Mouse (Mus musculus): ENCODE measurements at regions not wholly inside any gene's neighbourhood (a gene's known extent, or its start where the extent isn't known, plus 50 kb on each side); places are given as distances from the start of the nearest gene placed in this dataset.

DNA sequence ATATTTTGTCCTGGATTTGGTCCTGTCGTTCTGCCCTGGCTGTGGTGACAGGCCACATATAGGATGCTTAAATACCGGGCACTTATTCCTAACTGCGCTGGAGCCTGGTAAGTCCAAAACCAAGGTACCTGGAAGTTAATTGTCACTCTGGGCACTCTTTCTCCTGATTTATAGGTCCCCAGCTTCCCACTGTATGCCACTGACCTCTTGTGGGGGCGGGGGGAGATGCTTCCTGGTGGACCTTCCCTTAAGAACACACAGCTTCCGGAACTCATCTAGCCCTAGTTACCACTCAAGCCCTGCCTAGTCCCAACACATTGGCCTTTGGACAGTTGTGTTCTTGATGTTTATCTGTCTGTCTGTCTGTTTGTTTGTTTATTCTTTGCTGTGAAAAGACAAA, 165.3 kb upstream of the Ppp2r2d start:
- Histone ChIP-seq H3K27ac (no peak overlapping the region), H3K36me3 (no peaks in the 10 kb centered on the region), H3K4me3 (no peak overlapping the region), H3K4me2 (replicated peaks) (no peak overlapping the region), H3K9me3 (no peaks in the 10 kb centered on the region), H3K27me3 (replicated peaks) (no peaks in the 10 kb centered on the region), H3K4me1 (no peaks in the 10 kb centered on the region), H3K9ac (no peak overlapping the region)
- no peak for ATAC-seq (ENCODE audit: low FRiP score, low read depth)
- whole genome bisulfite sequencing, result 90% methylated on average over 5 of the region's 5 CpGs

DNA sequence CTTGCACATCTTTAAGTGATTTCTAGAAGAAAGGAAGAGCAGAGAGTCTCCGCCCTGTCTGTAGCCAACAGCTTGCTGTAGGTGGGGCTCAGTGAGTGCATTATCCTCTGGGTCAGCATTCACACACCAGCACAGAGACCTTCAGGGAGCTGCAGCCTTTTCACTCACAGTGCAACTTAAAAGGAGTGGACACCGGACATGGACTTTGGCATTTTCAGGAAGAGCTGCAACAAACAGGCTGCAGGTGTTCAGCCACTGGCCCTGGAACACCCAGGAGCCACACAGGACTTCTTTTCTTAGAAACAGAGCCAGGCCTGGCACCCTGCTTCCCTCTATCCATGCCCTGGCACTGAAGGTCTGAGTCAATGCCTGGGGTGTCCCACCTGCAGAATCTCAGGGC, 166.3 kb upstream of the Ppp2r2d start:
- no peak for ATAC-seq (ENCODE audit: low FRiP score, low read depth)
- Histone ChIP-seq H3K4me3 (no peak overlapping the region), H3K4me2 (replicated peaks) (no peak overlapping the region), H3K27me3 (replicated peaks) (no peaks in the 10 kb centered on the region), H3K36me3 (no peaks in the 10 kb centered on the region), H3K4me1 (no peaks in the 10 kb centered on the region), H3K9ac (no peak overlapping the region), H3K9me3 (no peaks in the 10 kb centered on the region), H3K27ac (no peak overlapping the region)
- 80% methylated on average over 2 of the region's 2 CpGs for whole genome bisulfite sequencing

DNA sequence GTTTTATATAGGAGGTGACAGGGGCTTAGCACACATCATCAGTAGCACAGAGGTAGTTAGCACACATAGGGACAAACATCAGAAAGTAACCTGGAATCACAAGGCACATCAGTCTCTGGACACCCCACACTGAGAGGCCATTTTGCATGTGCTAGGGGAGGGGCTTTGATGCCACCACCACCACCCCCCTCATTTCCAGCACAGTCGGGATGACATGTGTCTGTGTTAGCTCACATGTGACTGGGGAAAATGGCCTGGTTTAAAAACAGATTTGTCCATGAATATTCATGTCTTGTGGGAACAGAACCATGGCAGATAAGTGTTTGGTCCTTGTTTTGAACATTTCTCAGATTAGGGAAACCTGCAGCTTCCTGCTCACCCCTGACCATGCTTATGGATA, 172.9 kb upstream of the Ppp2r2d start:
- Histone ChIP-seq H3K4me2 (replicated peaks) (no peak overlapping the region), H3K27ac (no peak overlapping the region), H3K9me3 (no peaks in the 10 kb centered on the region), H3K9ac (no peak overlapping the region), H3K27me3 (replicated peaks) (no peaks in the 10 kb centered on the region), H3K4me1 (peaks cover 11% of the 10 kb centered on the region; the same call in 1 of the 2 replicates), H3K4me3 (no peak overlapping the region), H3K36me3 (no peaks in the 10 kb centered on the region)
- no peak for ATAC-seq (ENCODE audit: low FRiP score, low read depth)
- 31% methylated on average over 1 of the region's 1 CpGs for WGBS

DNA sequence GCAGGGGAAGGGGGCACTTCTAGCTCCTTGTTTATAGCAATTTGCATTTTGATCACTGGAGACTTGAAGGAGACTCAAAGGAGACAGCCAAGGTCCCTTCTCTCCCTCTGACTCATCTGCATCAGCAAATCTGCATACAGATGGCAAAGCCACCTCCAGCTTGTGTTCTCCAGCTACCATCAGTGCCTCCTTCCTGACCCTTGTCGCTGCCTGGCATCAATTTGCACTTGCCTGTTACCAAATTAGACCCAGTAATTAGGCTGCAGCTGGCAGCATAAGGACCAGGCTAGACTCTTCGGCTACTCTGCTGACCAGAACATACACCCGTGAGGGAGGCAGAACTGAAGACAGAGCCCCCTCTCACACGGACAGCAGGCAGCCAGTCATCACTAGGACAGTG, 177.5 kb upstream of the Ppp2r2d start:
- 32% methylated on average over 4 of the region's 4 CpGs for WGBS
- no peak for ATAC-seq (ENCODE audit: low FRiP score, low read depth)
- Histone ChIP-seq H3K9me3 (no peaks in the 10 kb centered on the region), H3K4me1 (peaks cover 11% of the 10 kb centered on the region; the same call in 1 of the 2 replicates), H3K4me3 (no peak overlapping the region), H3K36me3 (no peaks in the 10 kb centered on the region), H3K4me2 (replicated peaks) (no peak overlapping the region), H3K27me3 (replicated peaks) (no peaks in the 10 kb centered on the region), H3K27ac (no peak overlapping the region), H3K9ac (0 out of 2 replicates have a peak overlapping the region, but pooled peaks have one; percentile 21)

DNA sequence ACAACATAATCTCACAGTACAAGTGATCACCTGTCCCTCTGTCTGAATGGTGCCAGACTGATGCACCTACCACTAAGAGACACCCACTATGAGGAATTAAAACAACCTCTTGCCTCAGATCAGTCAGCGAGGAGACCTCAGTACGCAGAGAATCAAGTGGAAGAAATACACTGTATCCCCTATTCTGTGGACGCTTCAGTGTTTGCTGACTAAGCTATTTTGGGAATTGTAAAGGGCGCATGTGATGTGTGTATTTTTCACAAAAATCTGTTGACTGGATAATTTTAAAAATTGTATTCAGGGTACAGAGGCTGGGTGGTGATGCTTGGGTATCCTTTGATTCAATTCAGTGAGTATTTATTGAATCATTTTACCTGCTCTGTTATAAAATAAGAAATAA, 185.8 kb upstream of the Ppp2r2d start:
- H3K4me2 ChIP-seq (replicated peaks), result no peak overlapping the region
- no peaks in the 10 kb centered on the region for H3K36me3 ChIP-seq
- no peak overlapping the region for H3K9ac ChIP-seq
- no peak for ATAC-seq (ENCODE audit: low FRiP score, low read depth)
- H3K4me1 ChIP-seq, result no peaks in the 10 kb centered on the region
- H3K27me3 ChIP-seq (replicated peaks), result no peaks in the 10 kb centered on the region
- no peaks in the 10 kb centered on the region for H3K9me3 ChIP-seq
- 89% methylated on average over 4 of the region's 4 CpGs for WGBS
- H3K27ac ChIP-seq, result no peak overlapping the region
- H3K4me3 ChIP-seq, result no peak overlapping the region

DNA sequence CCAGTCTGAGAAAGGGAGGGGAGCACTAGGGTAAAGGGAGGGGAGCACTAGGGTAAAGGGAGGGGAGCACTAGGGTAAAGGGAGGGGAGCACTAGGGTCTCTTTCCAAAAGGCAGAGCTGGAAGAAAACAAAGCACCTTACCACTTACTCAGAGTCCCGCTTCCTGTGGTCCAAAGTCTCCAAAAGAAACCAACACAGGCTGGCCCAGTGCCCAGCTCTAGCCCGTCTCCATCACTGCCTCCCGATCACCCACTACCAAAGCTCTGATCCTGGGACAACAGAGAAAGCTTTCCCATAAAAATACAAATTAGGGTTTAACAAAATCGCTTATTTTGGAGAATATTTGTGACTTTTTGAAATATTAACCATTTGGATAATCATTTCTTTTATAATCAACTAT, 188.4 kb upstream of the Ppp2r2d start:
- Histone ChIP-seq H3K27ac (no peak overlapping the region), H3K4me1 (no peaks in the 10 kb centered on the region), H3K4me2 (replicated peaks) (no peak overlapping the region), H3K27me3 (replicated peaks) (no peaks in the 10 kb centered on the region), H3K36me3 (no peaks in the 10 kb centered on the region), H3K4me3 (no peak overlapping the region), H3K9ac (no peak overlapping the region), H3K9me3 (peaks cover 7% of the 10 kb centered on the region; the same call in 1 of the 2 replicates)
- ATAC-seq (ENCODE audit: low FRiP score, low read depth), result no peak
- WGBS, result 89% methylated on average over 4 of the region's 4 CpGs

DNA sequence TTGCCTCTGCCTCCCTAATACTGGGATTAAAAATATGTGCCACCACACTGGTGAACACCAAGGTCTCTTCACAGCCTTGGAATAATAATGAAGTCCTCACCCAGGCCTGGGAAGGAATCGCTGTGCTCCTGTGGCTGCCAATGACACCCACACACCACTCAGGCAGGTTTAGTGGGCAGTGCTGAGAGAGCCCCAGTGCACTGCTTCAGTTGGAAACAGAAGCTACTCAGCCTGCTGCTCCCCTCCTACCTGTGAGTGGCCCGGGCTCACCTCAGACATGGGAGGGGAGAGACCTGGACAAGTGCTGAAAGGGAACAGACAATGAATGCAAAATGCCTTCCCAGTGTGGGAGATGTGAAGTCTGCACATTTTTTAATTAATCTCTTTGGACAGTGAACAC, 188.8 kb upstream of the Ppp2r2d start:
- peaks cover 9% of the 10 kb centered on the region; the same call in 1 of the 2 replicates for H3K9me3 ChIP-seq
- 91% methylated on average over 2 of the region's 2 CpGs for WGBS
- H3K36me3 ChIP-seq, result no peaks in the 10 kb centered on the region
- H3K4me3 ChIP-seq, result no peak overlapping the region
- ATAC-seq (ENCODE audit: low FRiP score, low read depth), result no peak
- no peak overlapping the region for H3K4me2 ChIP-seq (replicated peaks)
- H3K27me3 ChIP-seq (replicated peaks), result no peaks in the 10 kb centered on the region
- no peaks in the 10 kb centered on the region for H3K4me1 ChIP-seq
- no peak overlapping the region for H3K9ac ChIP-seq
- H3K27ac ChIP-seq, result no peak overlapping the region

DNA sequence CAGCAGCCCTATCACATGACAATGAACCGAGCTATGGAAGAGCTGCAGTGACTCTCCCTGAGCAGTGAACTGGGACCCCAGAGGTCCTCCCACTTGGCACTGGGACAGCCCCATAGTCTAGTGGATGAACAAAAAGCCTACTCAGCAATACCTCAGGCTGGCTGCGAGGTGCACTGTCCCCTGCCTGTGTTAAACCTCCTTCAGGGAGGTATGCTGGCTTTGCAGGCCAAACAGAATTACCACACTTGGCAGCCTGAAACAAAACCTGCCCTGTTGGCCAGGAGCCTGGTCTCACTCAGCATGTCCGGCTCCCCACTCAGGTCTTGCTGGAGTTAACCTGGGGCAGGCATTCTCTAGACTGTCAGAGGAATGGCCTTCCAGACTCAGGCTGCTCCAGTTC, 189.9 kb upstream of the Ppp2r2d start:
- 81% methylated on average over 3 of the region's 3 CpGs for WGBS
- H3K9me3 ChIP-seq, result peaks cover 9% of the 10 kb centered on the region; the same call in 1 of the 2 replicates
- H3K27ac ChIP-seq, result no peak overlapping the region
- no peak overlapping the region for H3K9ac ChIP-seq
- H3K36me3 ChIP-seq, result no peaks in the 10 kb centered on the region
- no peak overlapping the region for H3K4me2 ChIP-seq (replicated peaks)
- no peak for ATAC-seq (ENCODE audit: low FRiP score, low read depth)
- no peaks in the 10 kb centered on the region for H3K4me1 ChIP-seq
- no peaks in the 10 kb centered on the region for H3K27me3 ChIP-seq (replicated peaks)
- no peak overlapping the region for H3K4me3 ChIP-seq

DNA sequence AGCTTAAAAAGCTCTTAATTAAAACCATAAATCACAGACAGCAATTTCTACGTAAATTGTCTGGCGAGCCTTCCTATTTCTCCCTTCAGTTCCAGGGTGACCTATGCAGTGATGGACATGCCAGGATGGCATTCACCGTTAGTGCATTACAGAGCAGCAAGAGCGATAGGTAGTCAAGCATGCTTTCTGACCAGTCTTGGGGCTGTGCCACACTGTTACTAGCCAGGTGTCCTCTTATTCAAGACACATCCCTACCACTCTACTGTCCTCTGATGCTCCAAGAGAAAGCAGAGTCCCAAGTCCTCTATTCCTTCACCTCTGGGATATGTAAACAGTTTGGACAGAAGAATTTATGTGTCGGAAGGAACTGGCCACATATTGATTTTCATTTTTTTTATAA, 194.9 kb upstream of the Ppp2r2d start:
- no peak overlapping the region for H3K4me2 ChIP-seq (replicated peaks)
- H3K4me3 ChIP-seq, result no peak overlapping the region
- H3K27ac ChIP-seq, result no peak overlapping the region
- no peaks in the 10 kb centered on the region for H3K36me3 ChIP-seq
- no peaks in the 10 kb centered on the region for H3K4me1 ChIP-seq
- H3K9ac ChIP-seq, result no peak overlapping the region
- no peaks in the 10 kb centered on the region for H3K27me3 ChIP-seq (replicated peaks)
- H3K9me3 ChIP-seq, result peaks cover 9% of the 10 kb centered on the region; the same call in 1 of the 2 replicates
- 79% methylated on average over 5 of the region's 5 CpGs for WGBS
- ATAC-seq (ENCODE audit: low FRiP score, low read depth), result no peak

DNA sequence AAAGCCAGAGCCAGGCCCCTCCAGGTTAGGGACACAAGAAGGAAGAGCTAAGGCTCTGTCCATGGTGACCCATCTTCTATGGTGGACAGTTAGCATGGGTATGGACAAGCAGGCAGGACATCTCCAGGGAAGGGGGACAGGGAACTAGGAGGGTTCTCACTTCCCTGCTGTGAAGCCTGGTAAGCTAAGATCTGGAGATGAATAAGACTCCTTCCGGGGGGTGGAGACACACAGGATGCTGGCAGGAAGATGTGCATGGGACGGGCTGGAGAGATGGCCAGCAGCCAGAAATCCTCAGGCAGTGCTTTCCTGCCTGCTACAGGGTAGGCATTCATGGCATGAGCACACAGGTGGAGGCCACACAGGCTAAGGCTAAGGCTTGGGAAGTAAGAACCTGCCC, 198.2 kb upstream of the Ppp2r2d start:
- Histone ChIP-seq H3K4me3 (no peak overlapping the region), H3K9me3 (peaks cover 3% of the 10 kb centered on the region; the same call in 1 of the 2 replicates), H3K36me3 (no peaks in the 10 kb centered on the region), H3K4me1 (no peaks in the 10 kb centered on the region), H3K4me2 (replicated peaks) (no peak overlapping the region), H3K9ac (no peak overlapping the region), H3K27ac (no peak overlapping the region), H3K27me3 (replicated peaks) (no peaks in the 10 kb centered on the region)
- WGBS, result 77% methylated on average over 2 of the region's 2 CpGs
- ATAC-seq (ENCODE audit: low FRiP score, low read depth), result no peak

DNA sequence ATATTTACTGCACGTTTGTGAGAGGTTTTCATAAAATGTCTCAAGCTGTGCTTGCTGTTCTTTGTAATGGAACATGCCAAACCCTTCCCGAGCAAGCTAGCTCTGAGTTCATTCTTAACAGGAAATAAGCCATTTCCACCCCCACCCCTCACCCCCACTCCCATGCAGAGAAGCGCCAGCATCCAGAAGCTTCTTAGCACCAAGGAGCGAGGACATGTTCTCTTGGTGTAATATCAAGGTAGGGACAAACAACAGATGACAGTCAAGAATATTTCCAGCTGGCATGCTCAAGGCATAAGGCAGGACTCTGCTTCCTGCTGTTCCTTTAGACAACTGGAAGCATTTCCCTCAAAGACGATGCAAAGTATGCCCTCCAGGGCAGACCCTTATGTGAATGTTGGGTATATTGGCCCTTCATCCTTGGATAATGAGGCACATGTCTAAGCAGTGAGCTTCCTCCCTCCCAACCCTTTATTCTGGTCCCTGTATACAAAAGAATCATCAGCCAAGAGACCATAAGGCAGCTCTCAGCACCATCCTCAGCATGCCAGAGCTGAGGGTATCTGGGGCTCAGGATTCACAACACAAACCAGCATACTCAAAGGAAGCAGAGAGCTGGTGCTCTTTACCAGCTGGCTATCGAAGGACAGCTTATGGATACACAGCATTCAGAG, 205.2 kb upstream of the Ppp2r2d start:
- H3K27me3 ChIP-seq (replicated peaks), result no peaks in the 10 kb centered on the region
- WGBS, result 71% methylated on average over 6 of the region's 6 CpGs

DNA sequence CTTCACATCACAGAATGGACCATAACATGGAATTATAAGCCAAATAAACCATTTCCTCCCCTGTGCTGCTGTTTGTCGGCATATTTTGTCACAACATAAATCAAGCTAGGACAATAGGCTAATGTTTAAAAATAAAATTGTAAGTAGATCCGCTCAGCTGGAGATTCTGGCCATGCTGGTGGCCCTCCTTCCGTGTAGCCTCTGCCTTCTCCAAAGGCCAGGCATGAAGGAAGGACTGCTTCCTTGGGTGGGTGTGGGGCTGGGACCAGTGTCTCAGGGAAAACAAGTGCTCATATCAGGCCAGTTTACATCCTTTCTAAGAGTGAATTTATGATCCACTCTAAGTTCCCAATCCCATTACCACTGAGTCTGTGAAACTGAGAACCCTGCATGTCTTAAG, 206.3 kb upstream of the Ppp2r2d start:
- no peak overlapping the region for H3K4me2 ChIP-seq (replicated peaks)
- 80% methylated on average over 3 of the region's 3 CpGs for WGBS
- no peaks in the 10 kb centered on the region for H3K36me3 ChIP-seq
- H3K9ac ChIP-seq, result no peak overlapping the region
- no peaks in the 10 kb centered on the region for H3K4me1 ChIP-seq
- H3K27me3 ChIP-seq (replicated peaks), result no peaks in the 10 kb centered on the region
- no peaks in the 10 kb centered on the region for H3K9me3 ChIP-seq
- H3K4me3 ChIP-seq, result no peak overlapping the region
- no peak for ATAC-seq (ENCODE audit: low FRiP score, low read depth)
- no peak overlapping the region for H3K27ac ChIP-seq

More for the DNA sequence above, 205.2 kb upstream of the Ppp2r2d start:
- Histone ChIP-seq H3K9ac (no peak overlapping the region), H3K4me2 (replicated peaks) (no peak overlapping the region), H3K4me3 (no peak overlapping the region), H3K36me3 (no peaks in the 10 kb centered on the region), H3K9me3 (no peaks in the 10 kb centered on the region), H3K27ac (no peak overlapping the region), H3K4me1 (no peaks in the 10 kb centered on the region)
- ATAC-seq (ENCODE audit: low FRiP score, low read depth), result no peak

DNA sequence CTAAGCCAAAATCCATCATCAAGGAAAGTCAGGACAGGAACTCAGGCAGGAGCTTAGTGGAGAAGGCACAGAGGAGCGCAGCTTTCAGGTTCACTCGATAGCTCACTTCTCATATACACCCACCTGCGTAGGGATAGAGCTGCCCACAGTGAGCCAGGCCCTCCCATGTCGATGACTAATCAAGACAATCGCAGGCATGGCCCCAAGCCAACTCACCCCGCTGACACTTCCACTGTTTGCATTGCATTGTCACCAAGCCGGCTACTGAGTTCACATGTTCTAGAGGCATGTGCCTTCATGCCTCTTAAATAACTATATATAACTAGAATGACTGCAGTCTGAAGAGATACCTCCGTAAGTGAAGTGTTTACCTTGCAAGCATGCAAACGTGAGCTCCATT, 219.8 kb upstream of the Ppp2r2d start:
- Histone ChIP-seq H3K9me3 (no peaks in the 10 kb centered on the region), H3K36me3 (no peaks in the 10 kb centered on the region), H3K4me3 (no peak overlapping the region), H3K27ac (no peak overlapping the region), H3K4me1 (no peaks in the 10 kb centered on the region), H3K4me2 (replicated peaks) (no peak overlapping the region), H3K9ac (no peak overlapping the region), H3K27me3 (replicated peaks) (no peaks in the 10 kb centered on the region)
- no peak for ATAC-seq (ENCODE audit: low FRiP score, low read depth)
- WGBS, result 87% methylated on average over 9 of the region's 9 CpGs

Data from neural tube, embryonic 12.5 days (tissue).